In the genomic region with DNA sequence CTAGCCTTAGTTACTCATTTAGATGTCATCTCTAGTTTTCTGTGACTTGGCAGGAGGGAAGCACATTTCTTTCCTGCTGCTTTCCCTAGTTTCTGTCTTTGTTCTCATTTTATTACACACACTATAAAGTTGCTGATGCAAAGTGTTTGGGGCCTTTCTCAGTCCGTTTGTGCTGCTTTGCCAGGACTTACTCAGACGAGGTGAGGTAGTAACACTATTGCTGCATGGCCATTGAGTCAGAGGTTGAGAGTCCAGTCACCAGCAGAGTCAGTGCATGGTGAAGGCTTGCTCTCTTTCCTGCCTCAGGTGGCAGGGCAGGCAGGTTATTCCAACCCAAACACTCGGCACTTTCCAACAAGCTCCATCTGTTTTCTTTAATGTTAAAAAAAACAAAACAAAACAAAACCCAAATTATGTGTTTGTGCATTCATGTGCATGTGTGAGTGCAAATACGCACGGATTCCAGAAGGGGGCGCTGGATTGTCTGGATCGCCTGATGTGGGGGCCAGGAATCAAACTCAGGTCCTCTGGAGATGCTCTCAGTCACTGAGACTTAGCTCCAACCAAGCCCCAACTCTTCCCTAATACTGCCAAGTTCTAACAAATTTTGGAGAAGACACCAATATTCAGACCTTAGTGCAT, we compare ENCODE assay signal across 14 mouse cellular contexts. TPM values are rescaled to one million over a fixed set of nuclear protein-coding genes. Genes with fewer than 3 reads are reported as not detected.
DNase-seq lines count a peak whose midpoint lies in the region; ATAC-seq and TF ChIP-seq lines count a peak whose summit lies in the region.
"Had no signal": no experiment of that assay in that cellular context is flagged by ENCODE, and none has a peak within 500 bp of the region (broad histone marks: within the 10 kb centered on the region; RNA-seq: fewer than 3 reads in every experiment).

No protein-coding gene starts in this region.

- intact Hi-C loops in gastrocnemius, adult 2 months (cut with DNase I), result no loop called here
- intact Hi-C loops in gastrocnemius, postnatal 14 days (cut with DNase I; ENCODE audit: low total_unique reads), result no loop called here

- ATAC-seq in liver, postnatal 0 days, result peak; percentile 38; the same call in 1 of the 2 replicates
- ATAC-seq in erythroid progenitor cell, adult 5-6 weeks (replicated peaks; ENCODE audit: low FRiP score, poor library complexity, severe bottlenecking), result no peak
- ATAC-seq: forebrain, embryonic 15.5 days had no signal

- H3K27ac ChIP-seq in gastrocnemius, adult 2 months, result peak overlapping the region; percentile 89
- no peak overlapping the region for H3K27ac ChIP-seq in liver, postnatal 0 days (ENCODE audit: low read depth)
- H3K27ac ChIP-seq in ES-Bruce4 (ENCODE audit: insufficient read depth, low read length), result no peak overlapping the region
- H3K27ac ChIP-seq: embryonic facial prominence, embryonic 12.5 days; forebrain, embryonic 15.5 days; hindbrain, embryonic 14.5 days; limb, embryonic 15.5 days had no signal

- no peak for TF ChIP-seq POLR2A in ES-Bruce4 (IDR thresholded peaks at IDR 0.05; ENCODE audit: insufficient read depth, low read length)

- no peak overlapping the region; the same call in 1 of the 2 replicates for H3K4me3 ChIP-seq in gastrocnemius, adult 2 months
- H3K4me3 ChIP-seq in liver, postnatal 0 days (ENCODE audit: low read depth, low read length), result no peak overlapping the region
- H3K4me3 ChIP-seq in ES-Bruce4 (ENCODE audit: low read depth, low read length), result no peak overlapping the region
- H3K4me3 ChIP-seq: embryonic facial prominence, embryonic 12.5 days; forebrain, embryonic 15.5 days; limb, embryonic 15.5 days had no signal

- DNase-seq in gastrocnemius, adult 2 months, result no peak
- no peak for DNase-seq in gastrocnemius, postnatal 14 days
- no peak for DNase-seq in liver, postnatal 0 days
- no peak for DNase-seq in liver
- peak; percentile 51 for DNase-seq in fibroblast of lung, adult 2 months (ENCODE audit: low read depth)
- DNase-seq in heart, adult 18-20 months, result no peak
- DNase-seq: cerebellum, postnatal 25 days; kidney, postnatal 14 days had no signal

- no peaks in the 10 kb centered on the region for H3K27me3 ChIP-seq in liver, postnatal 0 days (ENCODE audit: insufficient read depth, low read length)
- no peaks in the 10 kb centered on the region for H3K27me3 ChIP-seq in ES-Bruce4 (ENCODE audit: control insufficient read depth, insufficient read depth, low read length, poor library complexity, severe bottlenecking)
- H3K27me3 ChIP-seq: embryonic facial prominence, embryonic 12.5 days; forebrain, embryonic 15.5 days; limb, embryonic 15.5 days had no signal

- no peak for TF ChIP-seq EP300 in liver, postnatal 0 days (IDR thresholded peaks at IDR 0.05; ENCODE audit: low read depth)
- no peak for TF ChIP-seq EP300 in ES-Bruce4 (IDR thresholded peaks at IDR 0.05; ENCODE audit: insufficient read depth, low read depth, low read length)

- TF ChIP-seq CTCF in gastrocnemius, adult 2 months (IDR thresholded peaks at IDR 0.05), result peak; percentile 30; the same call in 1 of the 2 replicates
- TF ChIP-seq CTCF in liver, postnatal 0 days (IDR thresholded peaks at IDR 0.05; ENCODE audit: low read depth), result peak; percentile 45
- TF ChIP-seq CTCF in ES-Bruce4 (IDR thresholded peaks at IDR 0.05; ENCODE audit: low read depth, low read length), result peak; percentile 36

- WGBS in liver, postnatal 0 days (ENCODE audit: insufficient replicate concordance), result 67% methylated on average over 7 of the region's 7 CpGs

- no peaks in the 10 kb centered on the region for H3K9me3 ChIP-seq in liver, postnatal 0 days (ENCODE audit: low read length)
- H3K9me3 ChIP-seq in ES-Bruce4 (replicated peaks; ENCODE audit: control insufficient read depth, insufficient read depth, low read length, poor library complexity, severe bottlenecking), result no peaks in the 10 kb centered on the region
- H3K9me3 ChIP-seq: embryonic facial prominence, embryonic 12.5 days; forebrain, embryonic 15.5 days; limb, embryonic 15.5 days had no signal

- no peaks in the 10 kb centered on the region; the same call in 1 of the 2 replicates for H3K36me3 ChIP-seq in liver, postnatal 0 days (replicated peaks; ENCODE audit: insufficient read depth, low read length)
- no peaks in the 10 kb centered on the region for H3K36me3 ChIP-seq in ES-Bruce4 (ENCODE audit: control insufficient read depth, insufficient read depth, low read length, poor library complexity, severe bottlenecking)
- H3K36me3 ChIP-seq: embryonic facial prominence, embryonic 12.5 days; forebrain, embryonic 15.5 days; limb, embryonic 15.5 days had no signal

- H3K4me1 ChIP-seq in liver, postnatal 0 days (ENCODE audit: insufficient read depth), result peaks cover 40% of the 10 kb centered on the region
- H3K4me1 ChIP-seq in ES-Bruce4 (ENCODE audit: control insufficient read depth, insufficient read depth, low read length), result peaks cover 12% of the 10 kb centered on the region

- H3K9ac ChIP-seq in liver, postnatal 0 days (replicated peaks), result no peak overlapping the region
- no peak overlapping the region for H3K9ac ChIP-seq in ES-Bruce4 (ENCODE audit: low read depth, poor library complexity, severe bottlenecking)
- H3K9ac ChIP-seq: embryonic facial prominence, embryonic 12.5 days; forebrain, embryonic 15.5 days; hindbrain, embryonic 14.5 days; limb, embryonic 15.5 days had no signal

- no peak overlapping the region for H3K4me2 ChIP-seq in liver, postnatal 0 days (ENCODE audit: low read depth, low read length)
- H3K4me2 ChIP-seq: embryonic facial prominence, embryonic 12.5 days; forebrain, embryonic 15.5 days; hindbrain, embryonic 14.5 days; limb, embryonic 15.5 days had no signal

RNA-seq across cellular contexts. Expression of gene Dyrk1a, which starts 16.7 kb away (rescaled TPM):
- total RNA-seq in gastrocnemius, adult 2 months (2021), result 10 to 100 TPM; 94.4 to 98.0 TPM
- 10 to 100 TPM; 60.6 to 66.2 TPM for total RNA-seq in gastrocnemius, postnatal 14 days (2021)
- polyA plus RNA-seq in liver, postnatal 0 days (2015; fragmentation: Nextera tagmentation; extraction: Ambion mirVana), result 3.7 and 3.9 TPM in 2 replicates
- 52.1 and 56.3 TPM in 2 replicates for polyA plus RNA-seq in ES-Bruce4 (2011; ENCODE audit: insufficient read depth, insufficient read length, low read depth, missing spikeins)
- total RNA-seq in erythroid progenitor cell, adult 5-6 weeks (2015; ENCODE audit: low replicate concordance), result 115 and 116 TPM in 2 replicates
- total RNA-seq in erythroid progenitor cell, adult 5-6 weeks (2017; ENCODE audit: low replicate concordance), result 114 and 123 TPM in 2 replicates
- total RNA-seq in heart, adult 18-20 months (2021), result 10 to 100 TPM; 64.8 to 73.1 TPM

RNA-seq across cellular contexts. Expression of gene Vps26c, which starts 59.8 kb away (rescaled TPM):
- total RNA-seq in gastrocnemius, adult 2 months (2021), result 10 to 100 TPM in 1 of 2 experiments, 1 to 10 TPM in 1; 8.2 to 10.4 TPM
- 10 to 100 TPM; 11.8 to 14.9 TPM for total RNA-seq in gastrocnemius, postnatal 14 days (2021)
- polyA plus RNA-seq in liver, postnatal 0 days (2015; fragmentation: Nextera tagmentation; extraction: Ambion mirVana), result 16.0 and 16.4 TPM in 2 replicates
- 38.9 and 39.5 TPM in 2 replicates for polyA plus RNA-seq in ES-Bruce4 (2011; ENCODE audit: insufficient read depth, insufficient read length, low read depth, missing spikeins)
- total RNA-seq in erythroid progenitor cell, adult 5-6 weeks (2015; ENCODE audit: low replicate concordance), result 14.7 and 24.9 TPM in 2 replicates
- total RNA-seq in erythroid progenitor cell, adult 5-6 weeks (2017; ENCODE audit: low replicate concordance), result 7.6 and 18.9 TPM in 2 replicates
- 10 to 100 TPM; 20.7 to 21.7 TPM for total RNA-seq in heart, adult 18-20 months (2021)
